Mouse (Mus musculus): ENCODE measurements around the gene Txndc8.

- TF ChIP-seq TAL1 (conservative IDR thresholded peaks at IDR 0.05; ENCODE audit: low read depth, low read length) = no peak
- TF ChIP-seq CTCF (IDR thresholded peaks at IDR 0.05; ENCODE audit: low read depth, low read length) = no peak
- TF ChIP-seq GATA1 (IDR thresholded peaks at IDR 0.05; ENCODE audit: borderline replicate concordance, low read length) = no peak
Measured at GRCm38 (mm10) chr4:57964143-57964542, 44.8 kb downstream of the Txndc8 start.

All from G1E (cell line).